Mouse (Mus musculus) olfactory bulb, adult 2 months (tissue): ENCODE measurements around the gene Atp10a. TPM values are rescaled to one million over a fixed set of nuclear protein-coding genes. Genes with fewer than 3 reads are reported as not detected.

Experiments used
- H3K27ac ChIP-seq: fragments of 200-500 bp; 2 replicates; pipeline ENCODE4 v1.5.1; 2012; ENCODE audit warnings: low read depth, low read length; ENCODE audit not compliant: insufficient read depth
- H3K4me1 ChIP-seq: fragments of 200-500 bp; 2 replicates; pipeline ENCODE4 v1.6.1; 2012; ENCODE audit warnings: low read length; ENCODE audit not compliant: control insufficient read depth, insufficient read depth
- H3K4me3 ChIP-seq: fragments of 200-500 bp; 2 replicates; pipeline ENCODE4 v1.5.1; 2012; ENCODE audit warnings: mild to moderate bottlenecking, low read depth, low read length, moderate library complexity; ENCODE audit not compliant: insufficient read depth
- CTCF ChIP-seq: fragments of 200-500 bp; IDR thresholded peaks from 2 replicates; pipeline ENCODE4 v1.5.1; 2012; ENCODE audit warnings: low read depth, mild to moderate bottlenecking, low read length, moderate library complexity; ENCODE audit not compliant: insufficient read depth
- POLR2A ChIP-seq: fragments of 200-500 bp; IDR thresholded peaks from 2 replicates; pipeline ENCODE4 v1.6.1; 2012; ENCODE audit warnings: mild to moderate bottlenecking, low read depth, low read length, moderate library complexity; ENCODE audit not compliant: insufficient read depth
- WGBS: fragments of 180-500 bp; shearing (Covaris S2); methylation state at CpG from one replicate; pipeline ENCODE4 v1.1.7; 2018; 5-methylcytosine and 5-hydroxymethylcytosine counted together
- polyA plus RNA-seq: library from polyadenylated mRNA; stranded (reverse); fragments of >200 nt; gene quantifications from 2 replicates; pipeline ENCODE4 v1.2.4, GENCODE M21; 2012; ENCODE audit warnings: low replicate concordance; ENCODE audit not compliant: missing spikeins, insufficient read depth, insufficient read length

Gene Atp10a
- polyA plus RNA-seq, 1 experiment = not detected

GRCm38 (mm10) chr7:58701311-58701710 lies 45.3 kb downstream of the Atp10a start:
- H3K4me1 ChIP-seq = no peaks in the 10 kb centered on the region
- 95% methylated on average over 4 of the region's 4 CpGs for WGBS
- H3K27ac ChIP-seq = no peak overlapping the region
- TF ChIP-seq POLR2A (no peak), CTCF (no peak)
- H3K4me3 ChIP-seq = no peak overlapping the region

DNA sequence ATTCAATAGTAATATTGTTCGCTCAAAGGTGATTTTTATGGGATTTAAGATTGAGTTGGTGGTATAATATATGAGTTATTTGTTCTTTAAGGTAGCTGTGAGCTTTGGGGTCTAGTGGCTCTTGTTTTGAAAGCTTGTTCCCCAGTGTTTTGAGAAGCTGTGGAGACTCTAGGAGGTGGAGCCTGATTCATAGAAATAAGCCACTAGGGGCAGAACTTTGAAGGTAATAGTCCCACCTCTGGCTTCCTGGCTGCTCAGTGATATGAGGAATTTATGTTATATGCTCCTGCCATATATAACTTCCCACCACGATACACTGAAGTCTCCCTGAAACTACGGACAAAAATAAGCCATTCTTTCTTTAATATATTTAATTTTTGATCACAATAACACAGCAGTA lies 49.2 kb downstream of the Atp10a start:
- no peak overlapping the region for H3K4me3 ChIP-seq
- no peak for TF ChIP-seq POLR2A
- TF ChIP-seq CTCF = no peak
- 98% methylated on average over 3 of the region's 3 CpGs for WGBS
- no peaks in the 10 kb centered on the region for H3K4me1 ChIP-seq
- no peak overlapping the region for H3K27ac ChIP-seq

DNA sequence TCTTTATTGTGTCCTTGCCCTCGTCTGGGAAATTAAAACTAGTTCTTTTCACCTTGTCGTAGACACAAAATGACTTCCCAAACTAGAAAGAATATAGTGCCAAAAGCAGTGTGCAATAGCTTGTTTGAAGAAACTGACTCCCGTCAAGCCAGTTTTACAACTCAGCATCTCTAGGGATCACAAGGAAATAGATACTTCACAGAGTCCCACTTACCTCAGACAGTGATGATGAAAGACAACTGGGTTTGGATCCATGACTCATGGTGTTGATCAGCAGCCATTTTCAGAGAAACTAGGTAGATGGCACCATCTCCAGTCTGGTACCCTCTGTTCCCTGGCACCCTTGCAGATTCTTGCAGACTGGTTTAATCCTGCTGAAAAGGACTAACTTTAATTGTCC lies 53.3 kb downstream of the Atp10a start:
- no peak overlapping the region for H3K27ac ChIP-seq
- H3K4me1 ChIP-seq = no peaks in the 10 kb centered on the region
- WGBS = 90% methylated on average over 3 of the region's 3 CpGs

DNA sequence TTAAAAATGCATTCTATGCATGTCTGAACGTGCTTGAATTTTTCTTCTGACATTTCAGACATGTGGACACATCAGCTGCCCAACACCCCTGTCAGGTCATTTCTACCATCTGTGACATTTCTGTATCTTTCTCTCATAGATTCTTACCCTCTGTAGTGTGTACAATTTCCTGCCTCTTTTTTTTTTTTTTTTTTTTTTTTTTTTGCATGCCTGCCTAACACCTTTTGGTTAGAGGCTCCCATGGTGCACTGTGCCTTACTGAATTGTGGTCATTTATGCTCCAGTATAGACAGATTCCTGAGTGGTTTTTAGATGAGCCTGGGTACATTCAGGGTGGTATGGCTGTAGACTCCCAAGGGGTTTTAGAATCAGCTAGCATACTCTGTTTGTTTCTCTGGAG lies 54.3 kb downstream of the Atp10a start:
- H3K4me3 ChIP-seq = no peak overlapping the region
- no peak for TF ChIP-seq CTCF
- TF ChIP-seq POLR2A = no peak
- H3K4me1 ChIP-seq = no peaks in the 10 kb centered on the region
- 94% methylated on average over 1 of the region's 1 CpGs for WGBS
- no peak overlapping the region for H3K27ac ChIP-seq

More for the DNA sequence above, 53.3 kb downstream of the Atp10a start:
- TF ChIP-seq CTCF = no peak
- TF ChIP-seq POLR2A = no peak
- H3K4me3 ChIP-seq = no peak overlapping the region

DNA sequence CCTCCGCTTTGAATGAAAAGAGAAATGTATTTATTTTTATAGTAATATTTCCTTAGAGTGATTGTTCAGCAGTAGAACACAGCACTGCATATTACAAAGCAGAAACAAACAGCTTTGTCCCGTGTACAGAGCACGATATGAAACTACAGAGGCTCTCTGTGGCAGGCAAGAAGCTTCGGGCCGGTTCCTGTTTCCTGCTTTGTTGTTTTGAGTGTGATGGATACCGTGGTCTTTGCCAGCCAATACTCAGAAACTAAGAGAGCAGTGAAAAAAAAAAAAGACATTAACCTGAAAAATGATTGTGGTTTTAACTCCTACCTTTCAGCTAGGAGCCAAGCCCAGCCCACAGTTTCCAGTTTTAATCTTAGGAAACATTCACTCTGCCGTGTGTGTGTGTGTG lies 55.8 kb downstream of the Atp10a start:
- 83% methylated on average over 7 of the region's 7 CpGs for WGBS
- Histone ChIP-seq H3K4me3 (no peak overlapping the region), H3K4me1 (no peaks in the 10 kb centered on the region), H3K27ac (no peak overlapping the region)
- TF ChIP-seq CTCF (no peak), POLR2A (no peak)

DNA sequence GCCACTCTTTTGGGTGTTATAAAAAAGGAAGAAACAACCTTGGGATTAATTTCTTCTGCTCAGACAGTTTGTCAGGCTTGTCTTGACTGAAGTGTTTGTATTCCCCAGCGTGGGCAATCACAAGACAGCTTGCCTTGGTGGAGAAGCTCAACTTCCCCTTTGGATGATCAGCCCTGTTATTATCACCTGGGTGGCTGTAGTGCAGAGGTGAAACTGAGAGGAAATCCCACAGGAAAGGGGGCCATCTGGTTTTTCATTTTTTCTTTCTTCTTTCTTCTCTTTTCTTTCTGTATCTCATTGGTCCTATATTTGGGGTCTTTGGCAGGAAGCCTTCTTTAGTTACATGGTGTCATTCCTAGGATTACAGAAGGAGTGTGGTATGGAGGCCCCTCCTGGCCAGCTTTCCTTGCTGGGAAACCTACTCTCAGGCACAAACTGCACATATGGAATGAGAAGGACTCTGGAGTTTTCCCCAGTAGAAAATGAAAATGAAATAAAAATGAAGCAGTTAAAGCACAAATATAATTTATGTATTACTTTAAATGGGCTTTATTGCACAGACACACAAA lies 59.7 kb downstream of the Atp10a start:
- H3K4me1 ChIP-seq = no peaks in the 10 kb centered on the region
- no peak overlapping the region for H3K27ac ChIP-seq
- no peak overlapping the region for H3K4me3 ChIP-seq
- no peak for TF ChIP-seq POLR2A
- TF ChIP-seq CTCF = no peak
- 94% methylated on average over 1 of the region's 1 CpGs for WGBS

DNA sequence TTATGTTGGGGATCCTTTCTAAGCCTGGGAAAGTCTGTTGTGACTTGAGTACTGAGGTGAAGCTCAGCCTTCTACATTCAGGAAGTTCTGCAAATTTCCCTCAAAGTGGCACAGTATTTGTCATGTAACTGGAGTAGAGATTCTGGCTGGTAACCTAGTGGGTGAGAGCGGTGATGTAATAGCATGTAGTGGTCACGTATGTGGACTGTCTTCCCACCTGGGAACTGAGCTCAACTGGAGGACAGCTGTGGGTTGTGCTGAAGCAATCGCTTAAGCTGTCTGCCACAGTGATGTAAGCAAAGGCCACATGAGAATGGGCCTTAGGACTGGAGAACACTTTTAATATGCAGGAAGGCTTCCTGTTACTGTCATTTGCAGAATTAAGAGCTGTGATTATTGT lies 60.7 kb downstream of the Atp10a start:
- TF ChIP-seq POLR2A (no peak), CTCF (no peak)
- H3K4me3 ChIP-seq = no peak overlapping the region
- no peak overlapping the region for H3K27ac ChIP-seq
- 95% methylated on average over 3 of the region's 3 CpGs for WGBS
- no peaks in the 10 kb centered on the region for H3K4me1 ChIP-seq

DNA sequence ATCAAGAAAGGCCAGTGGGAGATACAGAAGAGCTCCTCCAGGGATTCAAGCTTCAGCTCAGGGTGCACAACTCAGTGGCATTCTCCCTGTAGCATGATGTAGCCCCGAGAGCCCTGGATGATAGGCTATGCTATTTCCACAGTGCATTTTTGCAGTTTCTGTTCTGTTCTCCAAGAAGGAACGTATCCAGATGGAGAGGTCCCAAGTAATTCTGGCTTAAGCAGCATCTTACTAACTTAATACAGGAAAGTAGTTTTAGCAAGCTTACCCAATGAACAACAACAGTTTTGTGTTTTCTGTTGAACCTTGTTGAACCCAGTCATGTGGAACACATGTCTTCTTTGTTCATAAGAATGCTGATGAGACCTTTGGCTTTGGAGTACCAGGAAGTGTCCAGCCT lies 62.6 kb downstream of the Atp10a start:
- 65% methylated on average over 2 of the region's 2 CpGs for WGBS
- TF ChIP-seq POLR2A = no peak
- Histone ChIP-seq H3K27ac (no peak overlapping the region), H3K4me3 (no peak overlapping the region), H3K4me1 (no peaks in the 10 kb centered on the region)

GRCm38 (mm10) chr7:58719218-58719938 lies 63.4 kb downstream of the Atp10a start:
- no peak for TF ChIP-seq POLR2A
- TF ChIP-seq CTCF = no peak
- WGBS = 53% methylated on average over 4 of the region's 4 CpGs
- Histone ChIP-seq H3K4me1 (no peaks in the 10 kb centered on the region), H3K27ac (no peak overlapping the region), H3K4me3 (no peak overlapping the region)

- Histone ChIP-seq H3K4me1 (peaks cover 2% of the 10 kb centered on the region; the same call in 1 of the 2 replicates), H3K4me3 (no peak overlapping the region), H3K27ac (no peak overlapping the region)
- TF ChIP-seq POLR2A = no peak
- TF ChIP-seq CTCF = no peak
- 97% methylated on average over 1 of the region's 1 CpGs for WGBS
These were observed 66.3 kb downstream of the Atp10a start for GRCm38 (mm10) chr7:58722250-58722649.
